Mouse (Mus musculus): ENCODE data around the gene Cyp1a1. TPM values are rescaled to one million over a fixed set of nuclear protein-coding genes. Genes with fewer than 3 reads are reported as not detected.
A peak's percentile ranks its signal among the peaks of the same experiment; 100 is the strongest.

The Cyp1a1 gene
- total RNA-seq, 2 experiments from 2014 or later, result 0.09 TPM

GRCm38 (mm10) chr9:57656631-57657350 lies 30.9 kb upstream of the Cyp1a1 start:
- no peak for DNase-seq

- DNase-seq, result no peak
Measured at GRCm38 (mm10) chr9:57657843-57658242, 29.9 kb upstream of the Cyp1a1 start.

- DNase-seq, result no peak
Measured at GRCm38 (mm10) chr9:57658970-57659369, 28.8 kb upstream of the Cyp1a1 start.

- peak; percentile 60 for DNase-seq
Measured at GRCm38 (mm10) chr9:57659774-57660173, 28.0 kb upstream of the Cyp1a1 start.

GRCm38 (mm10) chr9:57660501-57660900 lies 27.2 kb upstream of the Cyp1a1 start:
- no peak for DNase-seq

- no peak for DNase-seq
Measured at GRCm38 (mm10) chr9:57661552-57661951, 26.2 kb upstream of the Cyp1a1 start.

GRCm38 (mm10) chr9:57664616-57665015 lies 23.1 kb upstream of the Cyp1a1 start:
- DNase-seq, result no peak

GRCm38 (mm10) chr9:57666536-57666935 lies 21.2 kb upstream of the Cyp1a1 start:
- no peak for DNase-seq

- no peak for DNase-seq
Measured at GRCm38 (mm10) chr9:57667136-57667535, 20.6 kb upstream of the Cyp1a1 start.

GRCm38 (mm10) chr9:57667817-57668216 lies 19.9 kb upstream of the Cyp1a1 start:
- DNase-seq, result no peak

- no peak for DNase-seq
Measured at GRCm38 (mm10) chr9:57668277-57668676, 19.5 kb upstream of the Cyp1a1 start.

GRCm38 (mm10) chr9:57669566-57669965 lies 18.2 kb upstream of the Cyp1a1 start:
- DNase-seq, result no peak

GRCm38 (mm10) chr9:57671037-57671436 lies 16.7 kb upstream of the Cyp1a1 start:
- no peak for DNase-seq

GRCm38 (mm10) chr9:57671500-57671899 lies 16.2 kb upstream of the Cyp1a1 start:
- no peak for DNase-seq

GRCm38 (mm10) chr9:57681411-57681810 lies 6.3 kb upstream of the Cyp1a1 start:
- DNase-seq, result no peak

- DNase-seq, result no peak
Measured at GRCm38 (mm10) chr9:57683520-57683919, 4.2 kb upstream of the Cyp1a1 start, which contains the start of gene Cyp1a2. Gene Cyp1a2, minus strand, starts transcription at chr9:57683703.

GRCm38 (mm10) chr9:57686011-57686410 lies 1.7 kb upstream of the Cyp1a1 start:
- no peak for DNase-seq

- no peak for DNase-seq
Measured at GRCm38 (mm10) chr9:57688158-57688557, 430 bp downstream of the Cyp1a1 start.

- no peak for DNase-seq
Measured at GRCm38 (mm10) chr9:57688606-57689005, 878 bp downstream of the Cyp1a1 start.

GRCm38 (mm10) chr9:57694108-57694507 lies 6.4 kb downstream of the Cyp1a1 start:
- no peak for DNase-seq

- DNase-seq, result peak; percentile 45
Measured at GRCm38 (mm10) chr9:57696380-57697285, 8.9 kb downstream of the Cyp1a1 start.

- no peak for DNase-seq
Measured at GRCm38 (mm10) chr9:57697380-57697779, 9.7 kb downstream of the Cyp1a1 start.

- no peak for DNase-seq
Measured at GRCm38 (mm10) chr9:57698466-57699150, 10.9 kb downstream of the Cyp1a1 start.

Measured in gastrocnemius, postnatal 10 days (tissue).